Mouse (Mus musculus) layer of hippocampus, postnatal 14 days (tissue): Measurements from ENCODE around the gene Shisa3. TPM values are rescaled to one million over a fixed set of nuclear protein-coding genes. Genes with fewer than 3 reads are reported as not detected.
A peak's percentile ranks its signal among the peaks of the same experiment; 100 is the strongest.

Experiments used
- DNase-seq, 2 experiments: peaks; one replicate each; pipeline ENCODE4 v3.0.0; 2021 to 2022; ENCODE audit warnings: low spot score in 2 of 2, mixed read lengths in 1 of 2
- long read RNA-seq, 2 experiments: library from polyadenylated mRNA; stranded (forward); transcript quantifications; one replicate each; pipeline ENCODE4 v2.0.0; 2021
- total RNA-seq, 2 experiments: library from RNA; stranded (reverse); gene quantifications; 2 replicates each; pipeline ENCODE4 v1.2.3; 2021

Shisa3 gene
- under 1 TPM; 0.21 to 0.23 TPM for total RNA-seq
- long read RNA-seq, experiment 1, partial matches to known transcripts: 0 of 4 reads
- long read RNA-seq, experiment 1, other reads (novel, unspliced or antisense): 4 of 4 reads
- long read RNA-seq, experiment 2, partial matches to known transcripts: 0 of 6 reads
- long read RNA-seq, experiment 2, other reads (novel, unspliced or antisense): 6 of 6 reads

- no peak for DNase-seq
These were observed at the start of gene Shisa3 for GRCm38 (mm10) chr5:67607804-67608673. Gene Shisa3 (plus strand): TSS chr5:67607882.

GRCm38 (mm10) chr5:67558644-67559043 is 49.0 kb upstream of the Shisa3 start:
- DNase-seq: no peak

- no peak for DNase-seq
These were observed 48.6 kb upstream of the Shisa3 start for GRCm38 (mm10) chr5:67559063-67559462.

GRCm38 (mm10) chr5:67572552-67573155 is 35.0 kb upstream of the Shisa3 start:
- DNase-seq: no peak

GRCm38 (mm10) chr5:67574039-67574438 is 33.6 kb upstream of the Shisa3 start:
- DNase-seq: no peak

GRCm38 (mm10) chr5:67575705-67576104 is 32.0 kb upstream of the Shisa3 start:
- DNase-seq: no peak

GRCm38 (mm10) chr5:67579725-67580633 is 27.7 kb upstream of the Shisa3 start:
- no peak for DNase-seq

- no peak for DNase-seq
These were observed 12.6 kb upstream of the Shisa3 start for GRCm38 (mm10) chr5:67595070-67595469.

GRCm38 (mm10) chr5:67595629-67596028 is 12.1 kb upstream of the Shisa3 start:
- no peak for DNase-seq

GRCm38 (mm10) chr5:67599935-67600334 is 7.7 kb upstream of the Shisa3 start:
- no peak for DNase-seq

GRCm38 (mm10) chr5:67605951-67606350 is 1.7 kb upstream of the Shisa3 start:
- DNase-seq: no peak

- peak; percentile 24 to 59 for DNase-seq
These were observed 522 bp upstream of the Shisa3 start for GRCm38 (mm10) chr5:67606916-67607803.

GRCm38 (mm10) chr5:67608674-67609519 is 1.2 kb downstream of the Shisa3 start:
- DNase-seq: no peak

GRCm38 (mm10) chr5:67609520-67609837 is 1.8 kb downstream of the Shisa3 start:
- DNase-seq: no peak

GRCm38 (mm10) chr5:67621230-67621629 is 13.5 kb downstream of the Shisa3 start:
- DNase-seq: no peak

GRCm38 (mm10) chr5:67628180-67628940 is 20.7 kb downstream of the Shisa3 start:
- no peak for DNase-seq

GRCm38 (mm10) chr5:67629440-67629839 is 21.8 kb downstream of the Shisa3 start:
- no peak for DNase-seq

- DNase-seq: no peak
These were observed 22.2 kb downstream of the Shisa3 start for GRCm38 (mm10) chr5:67629861-67630260.

GRCm38 (mm10) chr5:67631261-67631660 is 23.6 kb downstream of the Shisa3 start:
- DNase-seq: no peak
